ENCODE assay signal across 15 mouse cellular contexts in genomic region chr7:133812927-133813326, GRCm38 (mm10). TPM values are rescaled to one million over a fixed set of nuclear protein-coding genes. Genes with fewer than 3 reads are reported as not detected.
"Had no signal": no experiment of that assay in that cellular context is flagged by ENCODE, and none has a peak within 500 bp of the region (broad histone marks: within the 10 kb centered on the region; RNA-seq: fewer than 3 reads in every experiment).

No protein-coding gene starts in this region.

- ATAC-seq: liver, embryonic 12.5 days; midbrain, embryonic 15.5 days had no signal

- H3K4me3 ChIP-seq: liver, embryonic 12.5 days; midbrain, embryonic 10.5 days; midbrain, embryonic 15.5 days had no signal

- H3K27me3 ChIP-seq: liver, embryonic 12.5 days; midbrain, embryonic 15.5 days had no signal

- H3K9ac ChIP-seq: liver, embryonic 12.5 days; lung, embryonic 14.5 days; midbrain, embryonic 15.5 days had no signal

- H3K4me1 ChIP-seq: liver, embryonic 12.5 days; midbrain, embryonic 10.5 days; midbrain, embryonic 15.5 days had no signal

- H3K27ac ChIP-seq: kidney, postnatal 0 days; liver, embryonic 12.5 days; midbrain, embryonic 10.5 days; midbrain, embryonic 15.5 days had no signal

- H3K4me2 ChIP-seq: liver, embryonic 12.5 days; lung, embryonic 14.5 days; midbrain, embryonic 15.5 days had no signal

- H3K36me3 ChIP-seq: liver, embryonic 12.5 days; midbrain, embryonic 10.5 days; midbrain, embryonic 15.5 days had no signal

- DNase-seq: kidney, adult 11 months; kidney, adult 9 months; kidney, postnatal 36 days; left cerebral cortex, postnatal 4 days; lung, embryonic 14.5 days; lung, postnatal 10 days; lung, postnatal 4 days; right cerebral cortex, postnatal 25 days; thymus, postnatal 4 days had no signal

- H3K9me3 ChIP-seq: liver, embryonic 12.5 days; midbrain, embryonic 10.5 days; midbrain, embryonic 15.5 days had no signal

RNA-seq across cellular contexts. Expression of gene Fank1, which starts 36.3 kb away (rescaled TPM):
- total RNA-seq: megakaryocyte, adult 5-6 weeks had no signal
- polyA plus RNA-seq: liver, embryonic 16.5 days had no signal
